Mouse (Mus musculus): ENCODE data around the gene Nmb. TPM values are rescaled to one million over a fixed set of nuclear protein-coding genes. Genes with fewer than 3 reads are reported as not detected.

Gene Nmb
- polyA plus RNA-seq, 1 experiment from 2014 or later, result 7.8 TPM

Other genes starting within 250 kb of the Nmb start
- 13.8 and 15.3 TPM in 2 replicates for gene Crtc3, start 216.2 kb downstream of the Nmb start, polyA plus RNA-seq (2016; fragmentation: Nextera tagmentation; extraction: Ambion mirVana)
- 40.1 and 40.2 TPM in 2 replicates for gene Iqgap1, start 79.1 kb downstream of the Nmb start, polyA plus RNA-seq (2016; fragmentation: Nextera tagmentation; extraction: Ambion mirVana)
- gene Zscan2, start 44.2 kb downstream of the Nmb start, polyA plus RNA-seq (2016; fragmentation: Nextera tagmentation; extraction: Ambion mirVana), result 4.6 and 5.9 TPM in 2 replicates
- 37.2 and 40.5 TPM in 2 replicates for gene Wdr73, start 3.8 kb downstream of the Nmb start, polyA plus RNA-seq (2016; fragmentation: Nextera tagmentation; extraction: Ambion mirVana)
- gene Sec11a, start 42.7 kb upstream of the Nmb start, polyA plus RNA-seq (2016; fragmentation: Nextera tagmentation; extraction: Ambion mirVana), result 175 and 183 TPM in 2 replicates
- gene Zfp592, start 88.6 kb upstream of the Nmb start, polyA plus RNA-seq (2016; fragmentation: Nextera tagmentation; extraction: Ambion mirVana), result 12.8 and 19.3 TPM in 2 replicates
- 0.15 and 0.61 TPM in 2 replicates for gene Alpk3, start 152.5 kb upstream of the Nmb start, polyA plus RNA-seq (2016; fragmentation: Nextera tagmentation; extraction: Ambion mirVana)
- gene Slc28a1, start 209.7 kb upstream of the Nmb start, polyA plus RNA-seq (2016; fragmentation: Nextera tagmentation; extraction: Ambion mirVana), result not detected in 2 replicates

Data from hindbrain, embryonic 12.5 days (tissue).